Mouse (Mus musculus): Measurements from ENCODE around the gene Rnf8. TPM values are rescaled to one million over a fixed set of nuclear protein-coding genes. Genes with fewer than 3 reads are reported as not detected.

Rnf8 gene
- polyA plus RNA-seq, 1 experiment from 2014 or later: 66.0 TPM

DNA sequence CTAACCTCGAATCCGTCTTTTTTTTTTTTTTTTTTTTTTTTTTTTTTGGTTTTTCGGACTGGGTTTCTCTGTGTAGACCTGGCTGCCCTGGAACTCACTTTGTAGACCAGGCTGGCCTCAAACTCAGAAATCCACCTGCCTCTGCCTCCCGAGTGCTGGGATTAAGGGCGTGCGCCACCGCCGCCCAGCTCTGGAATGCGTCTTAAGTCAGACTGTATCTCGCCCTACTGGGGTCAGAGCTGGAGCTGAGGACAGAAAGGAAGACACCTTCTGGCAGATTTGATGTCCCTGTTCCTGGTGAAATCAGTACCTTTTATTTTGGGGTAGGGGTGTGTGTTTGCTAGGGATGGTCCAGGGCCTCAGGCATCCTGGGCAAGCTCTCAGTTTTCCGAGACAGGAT is 17.7 kb downstream of the Rnf8 start:
- no peak for ATAC-seq (ENCODE audit: low read depth)
- H3K4me2 ChIP-seq (ENCODE audit: low read depth, low read length): no peak overlapping the region
- no peaks in the 10 kb centered on the region for H3K9me3 ChIP-seq (ENCODE audit: control insufficient read depth, low read length)
- no peak for DNase-seq (ENCODE audit: low spot score)
- WGBS: 93% methylated on average over 11 of the region's 11 CpGs
- H3K4me1 ChIP-seq (ENCODE audit: control insufficient read depth, insufficient read depth, low read length): no peaks in the 10 kb centered on the region
- H3K27ac ChIP-seq (replicated peaks; ENCODE audit: low read depth, low read length): no peak overlapping the region
- no peaks in the 10 kb centered on the region for H3K27me3 ChIP-seq (replicated peaks; ENCODE audit: control insufficient read depth, insufficient read depth, low read length)
- peaks cover 94% of the 10 kb centered on the region for H3K36me3 ChIP-seq (ENCODE audit: control insufficient read depth, insufficient read depth, low read length)
- H3K9ac ChIP-seq (ENCODE audit: low read depth, low read length): no peak overlapping the region
- no peak overlapping the region for H3K4me3 ChIP-seq (ENCODE audit: low read depth, low read length)

DNA sequence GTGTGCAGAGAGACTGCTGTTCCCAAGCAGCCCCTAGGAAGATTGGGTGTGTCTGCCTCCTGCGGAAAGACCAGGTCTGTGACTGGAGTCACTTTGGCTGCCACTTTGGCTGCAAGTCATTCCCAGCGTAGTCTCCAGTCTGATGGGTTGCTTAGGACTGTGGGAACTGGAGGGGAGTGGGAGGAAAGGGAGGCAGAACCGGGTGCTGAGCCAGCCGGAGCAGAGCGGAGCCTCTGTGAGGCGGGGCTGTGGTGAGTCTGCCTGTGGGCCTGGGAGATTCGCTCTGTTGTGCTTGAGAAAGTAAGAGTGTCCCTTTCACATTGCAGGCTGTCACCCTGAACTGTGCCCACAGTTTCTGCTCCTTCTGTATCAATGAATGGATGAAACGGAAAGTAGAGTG is 20.9 kb downstream of the Rnf8 start:
- Histone ChIP-seq H3K36me3 (ENCODE audit: control insufficient read depth, insufficient read depth, low read length) (peaks cover 93% of the 10 kb centered on the region), H3K27me3 (replicated peaks; ENCODE audit: control insufficient read depth, insufficient read depth, low read length) (no peaks in the 10 kb centered on the region), H3K4me2 (ENCODE audit: low read depth, low read length) (no peak overlapping the region), H3K27ac (replicated peaks; ENCODE audit: low read depth, low read length) (no peak overlapping the region), H3K9ac (ENCODE audit: low read depth, low read length) (no peak overlapping the region), H3K4me1 (ENCODE audit: control insufficient read depth, insufficient read depth, low read length) (no peaks in the 10 kb centered on the region), H3K9me3 (ENCODE audit: control insufficient read depth, low read length) (no peaks in the 10 kb centered on the region), H3K4me3 (ENCODE audit: low read depth, low read length) (no peak overlapping the region)
- ATAC-seq (ENCODE audit: low read depth) (no peak), DNase-seq (ENCODE audit: low spot score) (no peak)
- WGBS: 92% methylated on average over 8 of the region's 8 CpGs

GRCm38 (mm10) chr17:29636118-29636517 is 21.5 kb downstream of the Rnf8 start:
- no peak overlapping the region for H3K4me2 ChIP-seq (ENCODE audit: low read depth, low read length)
- H3K27ac ChIP-seq (replicated peaks; ENCODE audit: low read depth, low read length): no peak overlapping the region
- no peaks in the 10 kb centered on the region for H3K27me3 ChIP-seq (replicated peaks; ENCODE audit: control insufficient read depth, insufficient read depth, low read length)
- WGBS: 62% methylated on average over 5 of the region's 5 CpGs
- H3K4me1 ChIP-seq (ENCODE audit: control insufficient read depth, insufficient read depth, low read length): no peaks in the 10 kb centered on the region
- H3K9ac ChIP-seq (ENCODE audit: low read depth, low read length): no peak overlapping the region
- peaks cover 93% of the 10 kb centered on the region for H3K36me3 ChIP-seq (ENCODE audit: control insufficient read depth, insufficient read depth, low read length)
- DNase-seq (ENCODE audit: low spot score): peak; percentile 38
- no peaks in the 10 kb centered on the region for H3K9me3 ChIP-seq (ENCODE audit: control insufficient read depth, low read length)
- no peak overlapping the region for H3K4me3 ChIP-seq (ENCODE audit: low read depth, low read length)
- no peak for ATAC-seq (ENCODE audit: low read depth)

DNA sequence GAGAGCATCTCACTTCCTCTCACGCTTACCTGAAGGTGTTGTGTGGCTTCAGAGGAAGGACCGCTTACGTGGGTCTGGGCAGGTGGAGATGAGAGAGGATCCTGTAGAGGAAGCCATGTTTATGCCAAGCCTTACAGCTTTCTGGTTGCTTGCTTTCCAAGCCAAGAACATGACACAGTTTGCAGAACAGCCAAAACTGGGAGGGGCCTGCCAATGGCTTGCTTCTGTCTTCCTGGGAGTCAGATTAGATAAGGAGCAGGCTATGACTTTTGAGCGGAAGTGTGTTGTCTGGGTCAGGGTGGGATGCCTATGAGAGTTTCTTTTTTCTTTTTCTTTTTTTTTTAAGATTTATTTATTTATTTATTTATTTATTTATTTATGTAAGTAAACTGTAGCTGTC is 22.8 kb downstream of the Rnf8 start:
- peaks cover 94% of the 10 kb centered on the region for H3K36me3 ChIP-seq (ENCODE audit: control insufficient read depth, insufficient read depth, low read length)
- H3K4me1 ChIP-seq (ENCODE audit: control insufficient read depth, insufficient read depth, low read length): no peaks in the 10 kb centered on the region
- ATAC-seq (ENCODE audit: low read depth) (no peak), DNase-seq (ENCODE audit: low spot score) (no peak)
- no peak overlapping the region for H3K4me3 ChIP-seq (ENCODE audit: low read depth, low read length)
- H3K27ac ChIP-seq (replicated peaks; ENCODE audit: low read depth, low read length): no peak overlapping the region
- no peak overlapping the region for H3K9ac ChIP-seq (ENCODE audit: low read depth, low read length)
- no peaks in the 10 kb centered on the region for H3K9me3 ChIP-seq (ENCODE audit: control insufficient read depth, low read length)
- no peak overlapping the region for H3K4me2 ChIP-seq (ENCODE audit: low read depth, low read length)
- 94% methylated on average over 4 of the region's 4 CpGs for WGBS
- H3K27me3 ChIP-seq (replicated peaks; ENCODE audit: control insufficient read depth, insufficient read depth, low read length): no peaks in the 10 kb centered on the region

DNA sequence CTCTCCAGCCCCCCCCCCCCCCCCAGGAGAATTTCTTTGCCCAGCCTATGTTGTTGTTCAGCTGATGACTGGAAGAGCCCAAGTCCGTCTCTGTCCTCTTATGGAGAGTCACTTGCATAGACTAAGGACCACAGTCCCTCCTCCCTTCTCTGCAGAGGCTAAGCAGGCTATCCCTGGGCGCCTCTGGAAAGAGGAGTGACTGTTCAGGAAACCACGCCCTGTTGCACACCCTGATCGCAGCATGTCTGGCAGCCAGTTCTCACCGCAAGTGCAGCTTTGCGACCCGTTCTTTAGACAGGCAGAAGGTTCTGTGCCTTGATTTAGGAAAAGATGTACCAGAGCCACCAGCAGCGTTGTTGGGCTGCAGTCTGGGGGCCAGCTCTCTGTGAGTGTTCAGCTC is 23.3 kb downstream of the Rnf8 start:
- Histone ChIP-seq H3K4me1 (ENCODE audit: control insufficient read depth, insufficient read depth, low read length) (no peaks in the 10 kb centered on the region), H3K27ac (replicated peaks; ENCODE audit: low read depth, low read length) (no peak overlapping the region), H3K36me3 (ENCODE audit: control insufficient read depth, insufficient read depth, low read length) (peaks cover 95% of the 10 kb centered on the region), H3K27me3 (replicated peaks; ENCODE audit: control insufficient read depth, insufficient read depth, low read length) (no peaks in the 10 kb centered on the region), H3K9ac (ENCODE audit: low read depth, low read length) (no peak overlapping the region), H3K4me2 (ENCODE audit: low read depth, low read length) (no peak overlapping the region), H3K9me3 (ENCODE audit: control insufficient read depth, low read length) (no peaks in the 10 kb centered on the region), H3K4me3 (ENCODE audit: low read depth, low read length) (no peak overlapping the region)
- ATAC-seq (ENCODE audit: low read depth): no peak
- 76% methylated on average over 8 of the region's 8 CpGs for WGBS
- no peak for DNase-seq (ENCODE audit: low spot score)

- Histone ChIP-seq H3K27ac (replicated peaks; ENCODE audit: low read depth, low read length) (no peak overlapping the region), H3K4me1 (ENCODE audit: control insufficient read depth, insufficient read depth, low read length) (peaks cover 3% of the 10 kb centered on the region; the same call in 1 of the 2 replicates), H3K4me3 (ENCODE audit: low read depth, low read length) (no peak overlapping the region), H3K27me3 (replicated peaks; ENCODE audit: control insufficient read depth, insufficient read depth, low read length) (no peaks in the 10 kb centered on the region), H3K4me2 (ENCODE audit: low read depth, low read length) (no peak overlapping the region), H3K36me3 (ENCODE audit: control insufficient read depth, insufficient read depth, low read length) (peaks cover 65% of the 10 kb centered on the region), H3K9me3 (ENCODE audit: control insufficient read depth, low read length) (no peaks in the 10 kb centered on the region), H3K9ac (ENCODE audit: low read depth, low read length) (no peak overlapping the region)
- DNase-seq (ENCODE audit: low spot score) (no peak), ATAC-seq (ENCODE audit: low read depth) (no peak)
- 91% methylated on average over 10 of the region's 11 CpGs for WGBS
Observed at GRCm38 (mm10) chr17:29640971-29641370, 26.4 kb downstream of the Rnf8 start.

DNA sequence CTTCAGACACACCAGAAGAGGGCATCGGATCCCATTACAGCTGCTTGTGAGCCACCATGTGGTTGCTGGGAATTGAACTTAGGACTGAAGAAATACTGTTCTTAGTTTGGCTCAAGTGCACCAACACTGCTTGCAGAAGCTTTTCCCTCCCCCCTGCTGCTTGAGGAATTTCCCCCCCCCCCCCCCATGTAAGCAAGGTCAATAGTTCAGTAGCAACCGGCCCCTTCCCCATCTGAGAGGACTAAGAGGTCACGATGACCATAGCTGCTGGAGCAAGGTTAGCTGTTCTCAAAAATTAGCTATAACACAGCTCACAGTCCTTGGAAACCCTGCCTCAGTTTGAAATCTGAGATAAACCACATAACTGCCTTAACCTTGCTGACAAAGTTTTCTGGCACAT is 27.6 kb downstream of the Rnf8 start:
- Histone ChIP-seq H3K9ac (ENCODE audit: low read depth, low read length) (no peak overlapping the region), H3K27ac (replicated peaks; ENCODE audit: low read depth, low read length) (no peak overlapping the region), H3K4me3 (ENCODE audit: low read depth, low read length) (no peak overlapping the region), H3K36me3 (ENCODE audit: control insufficient read depth, insufficient read depth, low read length) (peaks cover 59% of the 10 kb centered on the region), H3K4me1 (ENCODE audit: control insufficient read depth, insufficient read depth, low read length) (peaks cover 3% of the 10 kb centered on the region; the same call in 1 of the 2 replicates), H3K4me2 (ENCODE audit: low read depth, low read length) (no peak overlapping the region), H3K27me3 (replicated peaks; ENCODE audit: control insufficient read depth, insufficient read depth, low read length) (no peaks in the 10 kb centered on the region), H3K9me3 (ENCODE audit: control insufficient read depth, low read length) (no peaks in the 10 kb centered on the region)
- WGBS: 46% methylated on average over 3 of the region's 3 CpGs
- DNase-seq (ENCODE audit: low spot score): no peak
- no peak for ATAC-seq (ENCODE audit: low read depth)

- Histone ChIP-seq H3K27ac (replicated peaks; ENCODE audit: low read depth, low read length) (no peak overlapping the region), H3K4me2 (ENCODE audit: low read depth, low read length) (no peak overlapping the region), H3K4me3 (ENCODE audit: low read depth, low read length) (no peak overlapping the region), H3K4me1 (ENCODE audit: control insufficient read depth, insufficient read depth, low read length) (peaks cover 5% of the 10 kb centered on the region; the same call in 1 of the 2 replicates), H3K36me3 (ENCODE audit: control insufficient read depth, insufficient read depth, low read length) (0 out of 2 replicates have a peak, but pooled peaks cover under 1% of the 10 kb centered on the region), H3K9me3 (ENCODE audit: control insufficient read depth, low read length) (no peaks in the 10 kb centered on the region), H3K9ac (ENCODE audit: low read depth, low read length) (no peak overlapping the region), H3K27me3 (replicated peaks; ENCODE audit: control insufficient read depth, insufficient read depth, low read length) (no peaks in the 10 kb centered on the region)
- ATAC-seq (ENCODE audit: low read depth) (no peak), DNase-seq (ENCODE audit: low spot score) (no peak)
- 83% methylated on average over 2 of the region's 2 CpGs for WGBS
Observed at GRCm38 (mm10) chr17:29658249-29658648, 43.7 kb downstream of the Rnf8 start.

DNA sequence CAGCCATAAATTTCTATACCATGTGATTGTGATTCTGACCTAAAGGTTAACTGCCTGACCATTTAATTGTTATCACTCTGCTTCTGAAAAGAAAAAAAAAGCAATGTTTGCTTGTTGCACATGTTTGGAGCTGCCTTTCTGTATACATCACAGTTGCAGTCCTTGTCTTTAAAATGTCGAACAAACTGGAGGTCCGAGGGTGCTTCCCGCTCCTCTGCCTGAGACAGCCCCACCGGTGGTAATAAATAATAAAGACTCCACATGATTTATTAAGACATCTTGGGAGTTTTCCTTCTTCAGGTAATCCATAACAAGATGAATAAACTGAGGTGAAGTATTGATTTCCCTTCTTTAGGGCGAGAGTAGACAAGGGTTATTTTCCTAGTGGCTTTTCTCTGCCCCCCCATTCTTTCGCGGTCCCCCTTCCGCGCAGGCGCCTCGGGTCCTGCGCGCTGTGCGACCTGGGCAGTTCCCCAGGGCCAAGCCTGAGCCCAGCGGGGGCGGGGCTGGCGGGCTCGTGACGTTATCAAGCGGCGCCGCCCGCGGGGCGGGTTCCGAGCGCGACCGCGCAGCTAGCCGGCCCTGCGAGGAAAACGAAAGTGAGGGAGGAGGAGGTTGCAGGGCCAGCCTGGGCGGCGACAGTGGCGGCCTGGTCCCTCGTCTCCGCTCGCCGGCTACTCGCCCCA is 45.6 kb downstream of the Rnf8 start, which contains the start of gene Cmtr1:
Cmtr1 (plus strand) TSS at position 520 of the 686 bp plus-strand sequence.
- WGBS: under 1% methylated on average over 36 of the region's 41 CpGs

More for the DNA sequence above, 45.6 kb downstream of the Rnf8 start, which contains the start of gene Cmtr1:
- Histone ChIP-seq H3K27ac (replicated peaks; ENCODE audit: low read depth, low read length) (peak within 1 kb of the TSS; percentile 88), H3K4me3 (ENCODE audit: low read depth, low read length) (peak within 1 kb of the TSS; percentile 93), H3K27me3 (replicated peaks; ENCODE audit: control insufficient read depth, insufficient read depth, low read length) (no peaks in the 10 kb centered on the region), H3K9ac (ENCODE audit: low read depth, low read length) (peak within 1 kb of the TSS; percentile 96), H3K9me3 (ENCODE audit: control insufficient read depth, low read length) (no peaks in the 10 kb centered on the region), H3K4me2 (ENCODE audit: low read depth, low read length) (peak within 1 kb of the TSS; percentile 89), H3K4me1 (ENCODE audit: control insufficient read depth, insufficient read depth, low read length) (peaks cover 5% of the 10 kb centered on the region; the same call in 1 of the 2 replicates), H3K36me3 (ENCODE audit: control insufficient read depth, insufficient read depth, low read length) (peaks cover 16% of the 10 kb centered on the region; the same call in 1 of the 2 replicates)
- ATAC-seq (ENCODE audit: low read depth) (peak; percentile 98), DNase-seq (ENCODE audit: low spot score) (peak; percentile 95)

Data from embryonic facial prominence, embryonic 14.5 days (tissue).